Mouse (Mus musculus): ENCODE measurements around the gene Dgki.

DNA sequence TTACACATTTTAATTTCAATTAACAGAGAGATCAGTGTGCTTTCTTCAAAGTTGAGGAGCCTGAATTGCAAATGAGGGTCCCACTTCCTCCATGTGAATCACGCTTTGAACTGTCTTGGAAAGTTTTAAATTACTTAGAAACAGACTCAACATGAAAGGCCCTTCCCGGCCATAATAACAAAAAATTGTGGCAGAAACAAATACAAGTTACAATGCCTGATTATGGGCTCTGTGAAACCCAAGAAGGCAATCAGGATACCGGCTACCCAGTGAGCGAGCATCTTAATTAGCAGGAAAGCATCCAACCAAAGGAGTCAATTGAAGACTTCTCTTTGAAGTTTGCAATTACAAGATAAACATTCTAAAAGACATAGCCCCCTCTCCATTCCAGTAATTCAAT lies 292.4 kb downstream of the Dgki start:
- TF ChIP-seq CTCF (IDR thresholded peaks at IDR 0.05; ENCODE audit: low read depth, low read length) (no peak), POLR2A (IDR thresholded peaks at IDR 0.05; ENCODE audit: insufficient read depth, low read length) (no peak), EP300 (IDR thresholded peaks at IDR 0.05; ENCODE audit: insufficient read depth, low read depth, low read length) (no peak)
